Mouse (Mus musculus) lung, postnatal 0 days (tissue): ENCODE results near the gene Itgb5.

Experiments used
- CTCF ChIP-seq: IDR thresholded peaks from 2 replicates; pipeline ENCODE4 v1.5.1; 2016; ENCODE audit warnings: antibody characterized with exemption, mild to moderate bottlenecking
- EP300 ChIP-seq: IDR thresholded peaks from 2 replicates; pipeline ENCODE4 v1.6.1; 2016; ENCODE audit warnings: antibody characterized with exemption, mild to moderate bottlenecking, control low read depth

GRCm38 (mm10) chr16:33884201-33884600, 54.7 kb downstream of the Itgb5 start:
- no peak for TF ChIP-seq CTCF
- no peak for TF ChIP-seq EP300
